Mouse (Mus musculus) megakaryocyte, adult 5-6 weeks (primary cell): ENCODE results near the gene Slc41a1. TPM values are rescaled to one million over a fixed set of nuclear protein-coding genes. Genes with fewer than 3 reads are reported as not detected.
A peak's percentile ranks its signal among the peaks of the same experiment; 100 is the strongest.

Experiments
- ATAC-seq: 2 replicates; pipeline ENCODE4 v1.8.0; 2016; ENCODE audit warnings: mild to moderate bottlenecking, inconsistent platforms; ENCODE audit not compliant: poor library complexity, severe bottlenecking
- total RNA-seq, 2 experiments: library from RNA; stranded (forward) in 1 of 2; stranded (reverse) in 1 of 2; fragments of 153-499, 151-499 nt in 1 of 2; fragments of 221-1000, 200-1000 nt in 1 of 2; gene quantifications; 2 replicates each; pipeline versions ENCODE4 v1.2.3 to v1.2.4; 2015 to 2017

The Slc41a1 gene
- total RNA-seq, 2 experiments from 2014 or later, result 3.1 to 3.4 TPM

DNA sequence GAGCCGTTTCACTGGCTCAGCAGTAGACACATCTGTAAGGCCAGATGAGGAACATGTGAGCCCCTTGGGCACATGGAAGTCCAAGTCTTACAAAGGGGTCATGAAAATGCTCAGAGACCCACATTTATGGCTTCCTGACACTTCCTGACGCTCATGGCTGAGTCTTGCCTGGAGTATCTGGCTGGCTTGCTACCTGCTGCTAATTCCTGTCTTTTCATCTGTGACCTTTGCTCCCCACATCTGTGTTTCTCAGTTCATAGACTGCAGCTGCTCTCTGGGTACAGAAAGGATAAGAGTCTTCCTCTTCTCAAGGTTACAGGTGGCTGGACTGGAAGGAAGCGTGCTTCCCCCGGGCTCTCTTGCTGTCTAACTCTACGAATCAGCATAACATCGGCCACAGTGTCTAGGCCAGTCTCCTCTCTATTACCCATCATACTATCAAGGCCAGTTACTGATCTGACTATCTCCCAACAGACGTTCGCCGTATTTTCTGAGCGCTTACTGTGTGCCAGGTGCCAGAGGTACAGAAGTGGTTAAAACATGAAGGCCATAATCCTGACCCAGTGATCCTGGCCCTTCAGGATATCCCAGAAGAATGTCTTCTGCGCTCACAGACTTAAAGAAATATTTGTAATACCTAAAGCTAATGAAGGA, 2.6 kb upstream of the Slc41a1 start:
- ATAC-seq, result no peak

DNA sequence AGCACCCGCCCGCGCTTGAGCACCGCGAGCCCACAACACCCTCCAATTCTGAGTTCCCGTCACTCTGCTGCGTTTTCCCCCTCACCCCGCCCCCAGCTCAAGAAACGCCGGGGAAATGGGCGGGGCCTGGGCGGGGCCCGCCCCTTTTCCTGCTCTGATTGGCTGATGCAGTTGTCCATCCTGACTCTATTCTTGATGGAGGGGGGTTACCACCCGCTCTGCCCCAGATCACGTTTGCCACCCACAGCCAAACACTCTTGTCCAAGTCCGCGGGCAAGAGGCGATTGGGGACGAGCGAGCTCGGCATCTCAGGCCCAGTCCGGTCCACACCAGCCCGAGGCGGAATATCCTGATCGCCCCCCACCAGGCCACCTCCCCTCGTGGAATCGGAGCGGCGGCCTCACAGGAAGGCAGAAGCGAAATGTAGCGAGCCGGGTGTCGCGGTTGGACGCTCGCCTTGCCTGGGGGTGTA, 530 bp downstream of the Slc41a1 start:
- peak; percentile 90 for ATAC-seq

DNA sequence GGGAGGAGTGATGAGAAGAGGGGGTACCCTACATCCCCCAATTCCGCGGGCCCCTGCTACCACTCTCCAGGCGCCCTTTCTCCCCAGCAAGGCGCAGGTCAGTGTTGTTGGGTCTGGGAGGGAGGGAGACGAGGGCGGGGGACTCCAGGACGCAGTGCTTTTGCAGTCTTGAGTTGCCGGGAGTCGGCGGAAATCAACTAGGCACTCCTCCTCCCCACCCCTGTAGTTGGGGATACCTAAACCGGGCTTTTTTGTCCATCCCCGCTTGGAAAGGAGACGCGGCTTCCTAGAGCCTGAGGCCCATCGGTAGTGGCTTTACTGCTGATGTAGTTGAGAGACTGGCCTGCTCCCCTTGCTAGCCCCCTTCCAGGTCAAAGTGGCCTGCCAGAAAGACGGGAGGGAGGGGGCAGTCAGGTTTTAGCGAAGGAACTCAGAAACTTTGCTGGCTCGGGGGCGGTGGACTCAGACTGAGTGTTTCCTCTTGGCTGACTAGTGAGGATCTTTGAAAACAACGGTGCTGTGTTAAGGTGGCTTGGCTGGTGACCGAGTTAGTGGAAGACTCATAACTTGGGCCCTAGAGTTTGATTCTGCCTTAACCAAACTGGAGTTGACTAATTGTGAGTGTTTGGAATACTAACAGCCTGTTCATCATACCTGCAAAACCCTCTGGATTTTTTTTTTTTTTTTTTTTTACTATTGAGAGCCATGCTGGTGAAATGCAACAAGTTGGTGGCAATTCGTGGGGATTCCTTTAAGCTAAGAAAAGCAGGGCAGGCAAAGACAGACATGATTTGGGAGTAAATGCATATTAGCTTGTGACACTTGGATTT, 1.2 kb downstream of the Slc41a1 start:
- ATAC-seq, result no peak

DNA sequence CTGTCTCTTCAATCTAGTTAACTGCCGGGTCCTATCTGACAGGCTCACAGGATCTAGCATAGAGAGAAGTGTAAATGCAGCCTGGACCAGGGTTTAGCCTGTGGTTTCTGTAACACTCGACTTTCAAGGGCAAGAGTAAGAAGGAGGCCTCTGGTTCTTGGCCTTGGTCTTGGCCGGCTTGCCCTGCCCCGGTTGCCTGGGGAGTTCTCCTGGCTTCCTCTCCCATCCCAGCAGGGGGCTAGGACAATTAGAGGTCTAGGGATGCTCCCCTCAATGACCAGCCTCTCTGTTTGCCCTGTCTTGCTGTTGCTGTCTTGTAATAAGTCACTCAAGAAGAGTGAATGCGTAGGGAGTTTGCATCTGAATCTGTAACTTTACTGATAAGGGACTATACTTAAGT, 2.0 kb downstream of the Slc41a1 start:
- no peak for ATAC-seq

DNA sequence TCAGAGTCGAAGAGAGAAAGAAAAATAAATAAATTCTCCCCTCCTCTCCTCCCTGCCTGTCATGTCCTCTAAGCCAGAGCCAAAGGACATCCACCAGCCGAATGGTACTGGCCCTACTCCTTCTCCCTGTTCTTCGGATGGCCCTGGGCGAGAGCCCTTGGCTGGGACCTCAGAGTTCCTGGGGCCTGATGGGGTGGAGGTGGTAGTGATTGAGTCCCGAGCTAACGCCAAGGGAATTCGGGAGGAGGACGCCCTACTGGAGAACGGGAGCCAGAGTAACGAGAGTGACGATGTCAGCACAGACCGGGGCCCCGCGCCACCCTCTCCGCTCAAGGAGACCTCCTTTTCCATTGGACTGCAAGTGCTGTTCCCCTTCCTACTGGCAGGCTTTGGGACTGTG, 3.3 kb downstream of the Slc41a1 start:
- ATAC-seq, result no peak

DNA sequence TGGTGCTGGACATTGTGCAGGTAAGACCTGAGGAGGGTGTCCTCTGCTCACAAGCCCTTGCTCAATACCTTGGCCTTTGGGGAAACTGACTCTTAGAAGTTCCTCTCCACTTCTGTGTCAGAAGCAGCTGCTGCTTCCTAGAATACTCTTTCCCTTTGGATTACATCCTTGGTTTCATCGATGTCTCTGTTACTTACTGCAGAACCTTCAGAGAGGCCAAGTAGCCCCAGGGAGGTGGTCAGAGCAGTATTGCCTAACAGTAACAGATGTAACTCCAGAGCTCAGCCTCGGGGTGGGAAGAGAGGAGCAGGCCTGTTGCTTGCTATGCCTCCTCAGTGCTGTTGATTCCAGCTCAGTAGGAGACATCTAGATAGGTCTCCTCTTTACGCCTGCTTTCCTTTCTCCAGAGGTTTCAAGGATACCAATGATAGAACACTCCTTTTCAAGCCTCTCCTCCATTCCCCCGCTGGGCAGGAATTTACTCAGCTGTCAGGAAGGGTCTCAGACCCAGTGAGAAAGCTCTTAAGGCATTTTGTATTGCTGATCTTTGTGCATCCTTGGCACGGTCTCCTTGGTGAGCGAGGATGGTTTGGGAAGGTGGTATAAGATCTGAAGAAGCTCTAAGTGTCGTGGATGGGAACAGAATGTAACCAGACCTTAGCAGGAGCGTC, 3.8 kb downstream of the Slc41a1 start:
- no peak for ATAC-seq

DNA sequence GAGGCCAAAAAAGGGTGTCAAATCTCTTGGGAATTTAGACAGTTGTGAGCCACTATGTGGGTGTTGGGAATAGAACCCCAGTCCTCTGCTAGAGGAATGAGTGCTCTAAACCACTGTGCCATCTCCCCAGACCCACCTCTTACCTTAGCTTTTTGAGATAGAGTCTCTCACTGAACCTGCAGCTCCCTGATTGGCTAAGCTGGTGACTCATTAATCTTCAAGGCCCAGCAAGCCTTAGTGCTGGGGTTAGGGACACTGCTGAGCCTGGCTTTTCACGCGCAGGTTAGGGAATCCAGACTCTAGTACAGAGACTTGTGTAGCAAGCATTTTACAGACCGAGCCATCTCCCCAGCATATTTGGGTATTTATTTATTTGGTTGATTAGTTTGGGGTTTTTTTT, 9.7 kb downstream of the Slc41a1 start:
- no peak for ATAC-seq

DNA sequence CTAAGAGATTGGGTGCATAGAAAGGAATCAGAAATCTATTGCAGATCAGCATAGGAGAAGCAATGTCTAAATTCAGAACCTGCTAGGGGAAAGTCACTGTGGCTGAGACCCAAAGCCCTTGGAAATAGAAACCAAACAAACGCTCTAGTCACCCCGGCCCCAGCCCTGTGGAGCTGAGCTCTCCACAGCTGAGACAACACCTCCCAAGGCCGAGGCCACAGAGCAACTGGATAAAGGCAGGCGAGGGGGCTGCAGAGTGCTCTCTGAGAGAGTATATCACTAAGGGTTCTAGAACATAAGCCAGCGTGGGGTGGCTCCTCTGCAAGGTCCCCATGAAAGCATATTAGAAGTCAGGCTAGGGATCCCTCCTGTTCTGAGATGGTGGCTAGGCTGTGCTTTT, 11.2 kb downstream of the Slc41a1 start:
- no peak for ATAC-seq

DNA sequence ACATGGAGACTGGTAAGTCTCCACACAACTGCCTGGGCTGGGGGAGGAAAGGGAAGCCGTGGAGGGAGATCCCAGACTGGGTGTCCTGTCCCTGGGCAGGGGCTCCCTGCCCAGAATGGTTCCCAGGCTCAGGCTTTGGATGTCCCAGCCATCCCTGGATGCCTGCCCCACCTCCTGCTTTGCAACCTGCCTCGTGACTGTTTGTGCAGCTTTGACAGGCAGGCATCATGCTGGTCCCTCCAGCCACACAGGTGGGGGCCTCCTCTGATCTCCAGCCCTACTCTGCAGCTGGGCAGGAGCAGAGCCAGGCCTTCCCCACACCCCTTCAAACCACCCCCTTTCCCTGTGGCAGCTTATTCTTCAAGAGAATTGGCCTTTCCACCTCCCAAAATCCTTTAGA, 12.0 kb downstream of the Slc41a1 start:
- ATAC-seq, result no peak

DNA sequence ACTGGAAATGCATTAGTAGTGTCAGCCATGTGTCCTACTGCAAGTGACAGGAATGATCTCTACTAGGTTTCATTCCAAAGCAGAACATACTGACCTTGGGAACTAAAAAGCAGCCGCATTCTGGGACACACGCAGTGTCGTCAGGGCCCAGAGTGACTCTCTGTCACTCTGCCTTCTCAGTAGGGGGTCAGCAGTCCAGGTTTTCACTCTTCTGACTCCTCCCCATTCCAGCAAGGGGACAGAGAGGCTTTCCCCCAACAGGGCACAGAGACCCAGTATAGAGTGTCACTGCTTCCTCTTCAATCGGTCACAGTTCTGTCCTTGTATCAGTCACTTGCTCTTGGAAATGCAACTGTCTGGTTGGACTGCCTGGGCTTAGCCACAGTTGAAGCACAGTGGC, 14.9 kb downstream of the Slc41a1 start:
- ATAC-seq, result no peak

DNA sequence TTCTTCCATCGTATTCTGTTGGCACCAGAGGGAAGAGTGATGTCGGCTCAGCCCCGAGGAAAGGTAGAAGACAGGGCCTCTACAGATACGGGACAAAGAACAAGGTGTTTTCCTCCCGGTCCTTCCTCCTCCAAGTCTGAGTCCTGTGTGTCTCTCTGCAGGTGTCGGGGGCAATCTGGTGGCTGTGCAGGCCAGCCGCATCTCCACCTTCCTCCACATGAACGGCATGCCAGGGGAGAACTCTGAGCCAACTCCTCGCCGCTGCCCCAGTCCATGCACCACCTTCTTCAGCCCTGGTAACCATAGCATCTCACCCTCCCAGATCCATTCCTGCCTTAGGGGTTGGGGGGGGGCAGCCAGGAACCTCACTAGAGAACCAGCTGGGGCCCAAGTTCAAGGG, 16.5 kb downstream of the Slc41a1 start:
- no peak for ATAC-seq

DNA sequence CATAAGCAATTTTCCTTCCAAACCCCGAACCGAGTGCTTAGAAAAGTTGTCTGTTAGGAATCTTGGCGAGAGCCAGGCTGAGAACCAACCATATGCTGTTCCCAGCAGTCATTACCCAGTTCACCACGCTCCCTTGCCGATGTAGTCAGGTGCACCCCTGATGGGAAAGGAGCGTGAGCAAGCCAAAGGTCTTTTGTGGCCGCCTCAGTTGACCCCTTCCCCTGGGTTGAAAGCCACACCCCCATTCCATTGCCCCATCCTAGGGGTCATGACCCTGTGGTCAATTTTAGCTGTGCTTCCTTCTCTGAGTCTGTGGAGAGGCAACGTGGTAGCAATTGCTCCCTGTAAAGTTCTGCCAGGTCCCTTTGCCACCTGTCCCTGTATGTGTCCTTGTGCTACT, 17.6 kb downstream of the Slc41a1 start:
- ATAC-seq, result no peak

DNA sequence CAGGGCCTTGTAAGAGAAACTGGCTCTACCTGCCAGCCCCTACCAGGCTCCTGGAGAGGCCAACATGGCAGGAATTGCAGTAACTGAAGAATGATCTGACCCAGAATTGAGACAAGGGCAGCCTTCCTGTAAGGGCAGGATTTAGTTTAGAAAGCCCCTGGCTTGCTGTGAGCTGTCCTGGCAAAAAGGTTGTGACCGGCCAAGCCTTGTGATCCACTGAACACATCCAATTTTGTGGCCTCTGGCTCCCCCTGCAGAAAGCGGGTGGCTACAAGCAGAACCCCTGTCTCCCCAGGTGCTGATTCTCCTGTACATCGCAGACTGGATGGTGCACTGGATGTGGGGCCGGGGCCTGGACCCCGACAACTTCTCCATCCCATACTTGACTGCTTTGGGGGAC, 19.0 kb downstream of the Slc41a1 start:
- peak; percentile 33; the same call in 1 of the 2 replicates for ATAC-seq

DNA sequence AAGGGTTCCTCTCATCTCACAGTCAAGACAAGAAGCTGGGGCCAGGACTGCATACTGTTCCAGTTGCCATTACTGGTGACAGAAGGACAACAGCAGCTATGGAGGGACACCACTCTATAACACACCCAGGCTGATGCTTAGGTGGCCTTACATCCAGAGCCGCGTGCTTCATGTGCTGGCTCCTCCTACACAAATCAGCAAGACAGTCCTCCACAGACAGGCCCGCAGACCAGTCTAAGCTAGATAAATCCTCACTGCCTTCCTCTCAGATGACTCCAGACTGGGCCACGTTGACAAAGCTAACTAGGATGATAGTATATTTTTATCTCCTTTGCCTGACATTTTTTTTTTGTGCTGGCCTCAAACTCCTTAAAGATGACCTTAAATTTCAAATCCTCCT, 34.5 kb downstream of the Slc41a1 start:
- ATAC-seq, result no peak

DNA sequence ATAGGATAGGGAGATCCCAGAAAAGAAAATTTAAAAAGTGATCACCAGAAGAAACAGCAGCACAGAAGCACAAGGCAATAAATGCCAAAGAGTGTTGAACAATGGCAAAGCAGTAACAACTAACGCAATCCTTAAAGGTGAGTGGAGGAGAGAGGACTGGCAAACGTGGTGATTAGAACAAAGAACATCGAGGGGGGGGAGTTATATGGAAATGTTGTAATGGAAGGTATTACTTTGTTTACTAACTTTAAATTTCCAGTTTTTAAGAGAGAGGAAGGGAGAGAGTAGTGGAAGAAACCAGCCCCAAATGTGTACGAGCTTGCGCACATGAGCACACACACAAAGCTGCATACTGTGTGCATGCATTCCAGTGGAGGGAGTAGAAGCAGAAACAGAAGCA, 38.3 kb downstream of the Slc41a1 start:
- no peak for ATAC-seq

DNA sequence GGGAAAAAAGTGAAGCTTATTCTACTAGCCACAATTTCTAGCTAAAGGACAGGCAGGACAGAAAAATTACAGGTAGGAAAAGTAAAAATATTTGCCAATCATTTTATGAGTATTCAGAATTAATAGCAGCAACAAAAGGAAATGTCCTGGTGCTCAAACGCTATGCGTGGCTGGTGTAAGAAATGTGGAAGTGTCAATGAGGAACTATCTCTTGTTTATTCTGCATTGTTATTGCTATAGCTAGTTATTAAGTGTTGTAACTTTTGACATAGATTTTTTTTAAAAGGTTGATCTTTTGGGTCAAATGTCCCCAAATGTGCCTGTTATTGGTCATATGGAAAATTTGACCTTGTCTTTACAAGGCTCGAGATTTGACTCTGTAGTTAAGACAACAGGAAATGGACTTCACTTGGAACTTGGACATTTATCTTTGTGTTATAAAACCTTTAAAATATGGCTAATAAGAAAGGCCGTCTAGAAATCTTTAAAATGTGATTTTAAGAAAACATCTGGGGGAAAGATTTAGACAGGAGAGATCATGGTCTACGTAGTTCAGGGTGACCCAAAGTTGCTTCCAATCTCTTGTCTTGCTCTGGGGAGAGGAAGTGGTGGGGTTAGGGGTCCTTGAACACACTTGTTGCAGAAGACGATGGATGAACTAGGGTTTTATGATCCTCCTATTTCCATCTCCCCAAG, 39.2 kb downstream of the Slc41a1 start:
- peak; percentile 48 for ATAC-seq

DNA sequence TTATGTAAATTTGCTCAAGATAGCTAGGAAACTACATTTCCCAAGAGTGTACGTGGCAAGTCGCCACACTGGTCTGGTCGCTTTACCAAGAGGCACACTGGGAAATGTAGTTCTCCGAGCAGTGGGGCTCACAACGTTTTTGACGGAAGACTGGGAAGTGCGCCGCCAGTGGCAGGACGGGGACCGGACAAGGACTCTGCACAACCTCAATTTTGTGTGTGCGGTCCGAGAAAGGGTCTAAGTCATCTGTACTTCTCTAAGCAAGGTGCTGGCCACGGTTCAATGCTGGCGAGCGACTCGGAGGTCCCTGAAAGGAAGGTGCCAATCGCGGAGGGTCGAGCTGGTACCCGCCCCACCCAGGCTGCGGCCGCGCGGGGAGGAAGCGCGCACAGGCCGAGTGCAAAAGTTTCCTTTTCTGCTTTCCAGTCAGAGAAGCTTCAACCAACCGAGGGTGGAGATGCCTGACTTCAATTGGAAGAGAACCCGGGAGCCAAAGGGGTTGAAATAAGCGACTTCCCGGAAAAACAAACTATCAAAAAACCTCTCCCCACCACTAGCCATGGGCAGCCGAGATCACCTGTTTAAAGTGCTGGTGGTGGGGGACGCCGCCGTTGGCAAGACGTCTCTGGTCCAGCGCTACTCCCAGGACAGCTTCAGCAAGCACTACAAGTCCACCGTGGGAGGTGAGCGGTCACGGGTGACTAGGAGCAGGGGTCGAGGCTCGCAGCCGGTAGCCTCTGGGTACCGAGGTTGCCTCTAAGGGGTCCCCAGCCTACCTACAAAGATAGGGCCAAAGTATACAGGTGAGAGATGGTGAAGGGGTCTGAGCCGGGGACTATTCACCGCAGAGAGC, 40.0 kb downstream of the Slc41a1 start, which contains the start of gene Rab29:
TSS of gene Rab29 (plus strand) at position 132 of the 853 bp plus-strand sequence.
- ATAC-seq, result peak; percentile 94

DNA sequence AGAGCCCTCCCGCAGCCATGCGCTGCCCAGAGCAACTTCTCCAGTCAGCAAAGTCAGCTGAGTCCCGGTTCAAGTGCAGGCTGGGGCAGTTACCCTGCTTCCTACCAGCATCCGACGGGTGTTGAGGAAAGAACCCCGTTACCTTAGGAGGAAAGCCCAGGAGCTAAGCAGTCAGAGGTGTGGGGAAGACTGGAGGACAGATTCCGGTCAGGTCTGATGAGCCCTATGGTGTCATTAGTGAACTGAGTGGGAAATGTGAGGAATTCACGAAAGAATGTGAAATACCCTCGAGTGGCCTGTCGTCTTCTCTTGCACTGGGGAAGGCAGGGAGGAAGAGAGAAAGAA, 40.6 kb downstream of the Slc41a1 start:
- ATAC-seq, result peak; percentile 37

DNA sequence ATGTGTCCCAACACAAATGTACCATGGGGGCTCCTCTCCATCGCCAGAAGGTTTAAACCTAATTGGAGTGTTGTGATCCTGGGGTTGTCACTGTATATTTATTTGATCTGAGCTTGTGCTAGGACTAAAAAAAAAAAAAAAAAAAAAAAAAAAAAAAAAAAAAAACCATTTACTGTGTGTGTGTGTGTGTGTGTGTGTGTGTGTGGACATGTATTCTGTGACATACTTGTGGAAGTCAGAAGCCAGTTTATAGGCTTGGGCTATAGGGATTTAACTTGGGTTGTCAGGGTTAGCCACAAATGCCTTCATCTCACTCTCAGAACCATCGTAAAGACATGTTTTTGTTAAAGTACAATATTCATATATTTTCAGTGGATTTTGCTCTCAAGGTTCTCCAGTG, 42.3 kb downstream of the Slc41a1 start:
- ATAC-seq, result no peak

DNA sequence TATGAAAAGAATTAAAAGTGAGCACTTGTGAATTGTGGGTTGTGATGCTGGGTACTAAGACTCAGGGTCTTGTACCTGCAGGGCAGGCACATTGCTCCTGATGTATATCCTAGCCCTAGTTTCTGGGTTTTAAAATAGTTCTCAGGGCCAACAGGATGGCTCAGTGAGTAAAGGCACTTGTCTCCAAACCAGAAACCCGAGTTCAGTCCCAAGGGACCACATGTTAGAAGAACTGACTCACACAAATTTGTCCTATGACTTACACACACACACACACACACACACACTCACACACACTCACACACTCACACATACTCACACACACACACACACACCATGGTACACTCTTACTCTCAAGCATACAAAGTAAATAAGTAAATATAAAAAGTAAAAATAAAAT, 45.6 kb downstream of the Slc41a1 start:
- ATAC-seq, result no peak
